7 mouse cellular contexts compared by ENCODE assay signal in the genomic region with DNA sequence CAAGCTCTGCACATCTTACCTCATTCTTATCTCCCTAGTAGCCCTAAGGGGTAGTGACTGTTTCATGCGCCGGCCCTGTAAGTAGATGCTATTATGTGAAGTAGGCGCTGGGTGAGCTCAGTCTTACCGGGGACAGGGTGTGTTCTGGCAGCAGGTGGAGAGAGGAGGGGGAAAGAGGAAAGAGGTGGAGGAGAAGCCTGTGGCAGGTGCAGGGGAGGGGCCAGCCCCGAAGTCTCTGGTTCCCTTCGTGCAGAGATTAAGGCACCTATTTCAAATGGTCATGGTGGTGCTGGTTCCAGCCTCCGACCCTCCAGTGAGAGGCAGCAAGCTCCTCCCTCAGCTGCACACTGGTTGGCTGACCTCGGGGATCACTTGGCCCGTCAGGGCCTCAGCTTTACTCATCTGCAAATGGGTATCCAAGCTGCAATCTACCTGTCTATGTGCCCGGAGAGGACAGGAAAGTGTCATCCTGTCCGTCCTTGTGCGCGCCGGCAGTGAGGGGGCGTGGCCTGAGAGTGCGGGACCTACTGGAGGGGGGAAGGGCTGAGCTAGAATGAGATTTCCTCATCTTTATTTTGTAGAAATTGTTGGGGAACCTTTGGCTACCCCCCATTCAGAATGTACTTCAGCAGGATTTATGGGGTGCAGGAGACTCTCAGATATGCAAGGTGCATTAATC. TPM values are rescaled to one million over a fixed set of nuclear protein-coding genes. Genes with fewer than 3 reads are reported as not detected.
DNase-seq lines count a peak whose midpoint lies in the region; ATAC-seq and TF ChIP-seq lines count a peak whose summit lies in the region.

No protein-coding gene starts in this region.

- H3K9me3 ChIP-seq in embryonic facial prominence, embryonic 10.5 days = no peaks in the 10 kb centered on the region
- H3K9me3 ChIP-seq in intestine, postnatal 0 days (ENCODE audit: control insufficient read depth) = no peaks in the 10 kb centered on the region
- no peaks in the 10 kb centered on the region for H3K9me3 ChIP-seq in midbrain, embryonic 15.5 days

- peak overlapping the region; percentile 44 for H3K4me3 ChIP-seq in embryonic facial prominence, embryonic 10.5 days
- peak overlapping the region; percentile 26 for H3K4me3 ChIP-seq in intestine, postnatal 0 days (ENCODE audit: low read depth, low read length)
- H3K4me3 ChIP-seq in midbrain, embryonic 15.5 days = no peak overlapping the region

- H3K9ac ChIP-seq in intestine, postnatal 0 days (ENCODE audit: low read depth, low read length) = no peak overlapping the region
- H3K9ac ChIP-seq in midbrain, embryonic 15.5 days = no peak overlapping the region

- ATAC-seq in intestine, postnatal 0 days = peak; percentile 83
- no peak for ATAC-seq in midbrain, embryonic 15.5 days (replicated peaks)

- peaks cover 54% of the 10 kb centered on the region for H3K27me3 ChIP-seq in embryonic facial prominence, embryonic 10.5 days (replicated peaks; ENCODE audit: low read depth, poor library complexity, severe bottlenecking)
- H3K27me3 ChIP-seq in intestine, postnatal 0 days (replicated peaks; ENCODE audit: control insufficient read depth, insufficient read depth, low read length) = no peaks in the 10 kb centered on the region
- H3K27me3 ChIP-seq in midbrain, embryonic 15.5 days (replicated peaks) = no peaks in the 10 kb centered on the region

- peak overlapping the region; percentile 67 for H3K4me2 ChIP-seq in intestine, postnatal 0 days (replicated peaks; ENCODE audit: low read depth)
- peak overlapping the region; percentile 18 for H3K4me2 ChIP-seq in midbrain, embryonic 15.5 days

- DNase-seq in ES-CJ7 (ENCODE audit: low read depth, low spot score) = peak; percentile 41
- DNase-seq in embryonic facial prominence, embryonic 10.5 days (ENCODE audit: low spot score) = no peak
- no peak for DNase-seq in layer of hippocampus, adult 11-12 months (ENCODE audit: low spot score)
- no peak for DNase-seq in ovary, postnatal 14 days (ENCODE audit: low spot score)
- no peak for DNase-seq in spleen, adult 18-20 months

- peaks cover 19% of the 10 kb centered on the region for H3K4me1 ChIP-seq in embryonic facial prominence, embryonic 10.5 days
- no peaks in the 10 kb centered on the region for H3K4me1 ChIP-seq in intestine, postnatal 0 days (replicated peaks; ENCODE audit: control insufficient read depth, insufficient read depth, low read length)
- H3K4me1 ChIP-seq in midbrain, embryonic 15.5 days = no peaks in the 10 kb centered on the region

- 18% methylated on average over 16 of the region's 16 CpGs for WGBS in embryonic facial prominence, embryonic 10.5 days
- WGBS in intestine, postnatal 0 days = 12% methylated on average over 16 of the region's 16 CpGs
- WGBS in midbrain, embryonic 15.5 days = 24% methylated on average over 16 of the region's 16 CpGs

- H3K36me3 ChIP-seq in embryonic facial prominence, embryonic 10.5 days (replicated peaks) = no peaks in the 10 kb centered on the region
- no peaks in the 10 kb centered on the region for H3K36me3 ChIP-seq in intestine, postnatal 0 days (ENCODE audit: control insufficient read depth, insufficient read depth)
- H3K36me3 ChIP-seq in midbrain, embryonic 15.5 days (replicated peaks) = no peaks in the 10 kb centered on the region

- H3K27ac ChIP-seq in embryonic facial prominence, embryonic 10.5 days (replicated peaks) = no peak overlapping the region
- H3K27ac ChIP-seq in intestine, postnatal 0 days (ENCODE audit: low read depth, low read length) = no peak overlapping the region
- H3K27ac ChIP-seq in midbrain, embryonic 15.5 days = no peak overlapping the region

- TF ChIP-seq CTCF in intestine, postnatal 0 days (IDR thresholded peaks at IDR 0.05; ENCODE audit: low read depth) = no peak

RNA-seq across cellular contexts. Expression of a gene that starts 20.5 kb away (rescaled TPM):
- polyA plus RNA-seq in embryonic facial prominence, embryonic 10.5 days (2016; fragmentation: Nextera tagmentation; extraction: Ambion mirVana) = not detected in 2 replicates
- polyA plus RNA-seq in intestine, postnatal 0 days (2015; fragmentation: Nextera tagmentation; extraction: Ambion mirVana) = 1.0 and 1.4 TPM in 2 replicates
- 0.06 and 0.11 TPM in 2 replicates for polyA plus RNA-seq in midbrain, embryonic 15.5 days (2015; fragmentation: Nextera tagmentation; extraction: Ambion mirVana)
